Mouse (Mus musculus) cerebellum, adult 2 months (tissue): ENCODE data around the gene Cbr2.

Experiments used
- CTCF ChIP-seq: fragments of 200-500 bp; IDR thresholded peaks from 2 replicates; pipeline ENCODE4 v1.5.1; 2011; ENCODE audit warnings: low read depth, mild to moderate bottlenecking, control low read depth, low read length, moderate library complexity, borderline replicate concordance; ENCODE audit not compliant: insufficient read depth
- POLR2A ChIP-seq: fragments of 200-500 bp; IDR thresholded peaks from 2 replicates; pipeline ENCODE4 v1.6.1; 2011; ENCODE audit warnings: low read length, control low read depth, borderline replicate concordance; ENCODE audit not compliant: insufficient read depth

GRCm38 (mm10) chr11:120719841-120720376, 12.0 kb downstream of the Cbr2 start:
- TF ChIP-seq POLR2A (no peak), CTCF (no peak)
